Mouse (Mus musculus) spleen, postnatal 10 days (tissue): ENCODE results near the gene Wdr5b.
A peak's percentile ranks its signal among the peaks of the same experiment; 100 is the strongest.
"Not testable (repeated sequence)": the region's sequence is repeated elsewhere in the genome, so short reads cannot be mapped to it uniquely, and the experiment has no call there.

Source experiments
- DNase-seq, 2 experiments: peaks; one replicate each; pipeline ENCODE4 v3.0.0; 2021 to 2022; ENCODE audit warnings: low spot score in 2 of 2

Gene Wdr5b

GRCm38 (mm10) chr16:36040640-36041624, at the start of gene Wdr5b:
Gene Wdr5b, plus strand, starts transcription at chr16:36041190.
- peak; percentile 66 to 86 for DNase-seq

GRCm38 (mm10) chr16:35992391-35992790, 48.6 kb upstream of the Wdr5b start:
- DNase-seq = no peak

DNA sequence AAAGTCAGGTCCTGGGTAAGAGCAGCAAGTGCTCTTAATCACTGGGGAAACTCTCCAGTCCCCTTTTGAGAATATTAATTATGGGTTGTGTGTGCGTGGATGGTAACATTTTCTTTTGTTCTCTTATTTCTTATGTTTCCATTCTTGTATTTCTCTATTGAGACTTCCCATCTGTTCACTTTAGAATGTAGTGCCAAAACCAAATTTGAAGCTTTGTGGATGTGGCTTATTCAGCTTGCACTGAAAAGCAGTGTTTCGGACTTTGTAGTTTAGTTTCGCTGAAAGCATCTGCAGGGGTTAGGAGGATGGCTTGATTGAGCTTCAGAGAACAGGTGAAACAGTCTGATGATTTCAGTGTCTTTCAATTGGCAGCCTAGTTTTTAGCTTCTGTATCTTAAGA, 47.7 kb upstream of the Wdr5b start:
- no peak for DNase-seq

DNA sequence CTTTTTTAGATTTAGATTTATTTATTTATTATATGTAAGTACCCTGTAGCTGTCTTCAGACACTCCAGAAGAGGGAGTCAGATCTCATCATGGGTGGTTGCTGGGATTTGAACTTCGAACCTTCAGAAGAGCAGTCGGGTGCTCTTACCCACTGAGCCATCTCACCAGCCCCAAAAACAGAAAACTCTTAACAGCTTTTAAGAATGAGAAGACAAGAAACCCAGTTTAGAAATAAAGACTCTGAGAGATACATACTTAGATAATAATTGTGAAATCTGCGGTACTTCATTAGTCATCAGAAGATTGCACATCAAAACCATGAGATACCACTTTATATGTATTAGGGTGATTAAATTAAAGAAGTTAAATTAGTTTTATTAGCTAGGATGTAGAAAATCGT, 42.1 kb upstream of the Wdr5b start:
- not testable (repeated sequence) for DNase-seq

GRCm38 (mm10) chr16:36008396-36008795, 32.6 kb upstream of the Wdr5b start:
- DNase-seq = no peak

- DNase-seq = no peak
Observed at GRCm38 (mm10) chr16:36016335-36016734, 24.7 kb upstream of the Wdr5b start.

DNA sequence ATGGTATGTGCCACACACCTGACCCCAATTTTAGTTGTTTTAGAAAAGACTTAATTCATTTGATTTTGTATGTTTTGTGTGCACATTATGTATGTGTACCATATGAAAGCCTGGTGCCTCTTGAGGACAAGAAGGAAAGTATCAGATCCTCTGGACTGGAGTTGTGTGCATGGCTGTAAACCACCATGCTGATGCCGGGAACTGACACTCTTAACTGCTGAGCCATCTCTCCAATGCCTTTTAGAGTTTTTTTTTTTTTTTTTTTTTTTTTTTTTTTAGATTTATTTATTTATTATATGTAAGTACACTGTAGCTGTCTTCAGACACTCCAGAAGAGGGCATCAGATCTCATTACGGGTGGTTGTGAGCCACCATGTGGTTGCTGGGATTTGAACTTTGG, 12.9 kb upstream of the Wdr5b start:
- DNase-seq = not testable (repeated sequence)

DNA sequence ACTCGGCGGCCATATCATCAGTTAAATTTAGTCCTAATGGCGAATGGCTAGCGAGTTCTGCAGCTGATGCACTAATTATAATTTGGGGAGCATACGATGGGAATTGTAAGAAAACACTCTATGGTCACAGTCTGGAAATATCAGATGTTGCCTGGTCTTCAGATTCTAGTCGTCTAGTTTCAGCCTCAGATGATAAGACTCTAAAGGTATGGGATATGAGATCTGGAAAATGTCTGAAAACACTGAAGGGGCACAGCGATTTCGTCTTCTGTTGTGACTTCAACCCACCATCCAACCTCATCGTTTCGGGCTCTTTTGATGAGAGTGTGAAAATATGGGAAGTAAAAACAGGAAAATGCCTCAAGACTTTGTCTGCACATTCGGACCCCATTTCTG, 633 bp downstream of the Wdr5b start:
- no peak for DNase-seq

DNA sequence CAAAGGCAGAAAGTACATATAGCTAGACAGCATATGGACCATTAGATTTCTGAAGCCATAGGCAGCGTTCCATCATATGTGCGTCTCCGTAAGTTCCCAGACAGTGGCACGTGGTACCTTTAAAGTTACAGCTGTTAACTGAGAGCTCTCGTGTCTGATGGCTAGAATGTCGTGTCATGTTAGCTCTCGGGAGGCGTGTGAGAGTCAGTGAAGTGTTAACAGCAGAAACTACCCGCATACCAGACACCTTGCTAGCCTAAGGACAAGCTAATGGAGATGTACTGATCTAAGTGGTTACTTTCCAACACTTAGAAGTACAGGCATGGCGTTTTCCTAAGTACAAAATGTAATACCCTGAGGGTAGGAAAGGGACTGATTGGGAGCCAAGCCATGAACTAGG, 2.1 kb downstream of the Wdr5b start:
- no peak for DNase-seq

DNA sequence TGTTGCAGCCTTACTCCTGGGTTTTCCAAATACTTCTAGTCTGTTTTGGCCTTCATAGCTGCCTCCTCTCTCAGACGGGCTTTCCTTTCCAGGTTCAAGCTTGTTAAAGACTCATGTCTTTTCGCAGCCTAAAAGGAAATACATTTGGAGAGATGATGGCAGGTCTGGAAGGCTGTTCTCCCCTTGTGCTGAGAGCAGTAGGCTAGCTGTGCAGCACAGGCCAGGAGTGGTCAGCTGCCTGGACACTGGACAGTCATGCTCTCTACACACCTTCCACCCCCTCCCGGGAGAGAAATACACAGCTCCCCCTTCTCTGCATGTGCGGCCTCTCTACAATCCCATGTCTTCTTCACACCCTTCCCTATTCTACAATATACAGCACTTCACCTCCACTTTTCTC, 3.0 kb downstream of the Wdr5b start:
- DNase-seq = no peak

DNA sequence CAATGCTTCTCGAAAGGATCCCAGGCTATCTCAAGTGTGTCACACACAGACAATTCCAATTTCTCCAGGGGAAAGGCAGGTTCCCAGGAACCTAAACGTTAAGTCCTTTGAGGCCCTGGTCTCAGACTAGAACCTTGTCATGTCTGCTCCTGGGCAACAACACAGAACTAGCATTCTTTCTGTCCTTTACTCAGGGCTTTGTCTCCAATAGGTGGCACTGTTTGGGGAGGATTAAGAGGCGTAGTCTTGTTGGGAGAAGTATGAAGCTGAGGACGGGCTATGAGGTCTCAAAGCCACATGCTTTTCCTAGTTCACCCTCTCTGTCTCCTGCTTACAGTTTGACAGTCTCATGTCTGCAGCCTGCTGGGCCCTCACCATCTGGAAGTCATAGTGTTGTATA, 6.5 kb downstream of the Wdr5b start:
- no peak for DNase-seq

DNA sequence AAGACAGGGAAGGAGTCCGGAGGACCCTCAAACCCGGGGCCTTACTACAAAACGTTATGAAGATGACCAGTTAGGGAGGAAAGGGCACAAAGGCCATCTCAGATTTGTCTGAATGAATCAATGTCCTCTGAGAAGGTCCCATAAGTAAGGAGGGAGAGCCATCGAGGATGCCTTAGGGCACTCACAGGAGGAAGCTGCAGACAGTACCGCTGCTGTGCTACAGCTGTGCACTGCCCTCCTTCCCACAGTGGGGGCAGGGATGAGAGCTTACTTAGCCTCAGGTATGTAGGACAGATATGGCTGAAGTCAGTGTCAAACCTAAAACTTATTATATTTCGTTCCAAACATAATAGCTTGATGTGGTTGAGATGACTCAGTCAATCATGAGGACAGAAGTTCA, 10.5 kb downstream of the Wdr5b start:
- DNase-seq = no peak

GRCm38 (mm10) chr16:36053524-36054275, 12.7 kb downstream of the Wdr5b start:
- DNase-seq = no peak

GRCm38 (mm10) chr16:36054920-36055319, 13.9 kb downstream of the Wdr5b start:
- DNase-seq = no peak

DNA sequence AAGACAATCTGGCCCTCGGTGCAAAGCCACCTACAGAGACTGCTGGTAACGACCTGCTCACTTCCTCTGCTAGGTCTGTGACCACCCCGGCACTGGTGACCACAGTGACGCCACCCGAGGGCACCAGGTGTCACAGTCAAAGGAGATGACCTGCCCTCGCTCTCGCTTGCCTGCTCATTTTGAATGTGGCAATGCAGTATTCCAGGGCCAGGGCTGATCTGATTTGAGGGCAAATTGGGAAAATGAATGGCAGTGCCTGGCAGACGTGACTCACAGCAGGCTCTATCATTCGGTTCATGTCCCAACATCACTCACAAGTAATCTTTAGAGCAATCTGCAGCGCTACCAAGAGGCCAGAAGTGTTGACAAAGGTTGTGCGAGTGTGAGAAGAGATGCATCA, 15.4 kb downstream of the Wdr5b start:
- no peak for DNase-seq

- no peak for DNase-seq
Observed at GRCm38 (mm10) chr16:36057933-36058475, 17.0 kb downstream of the Wdr5b start.

DNA sequence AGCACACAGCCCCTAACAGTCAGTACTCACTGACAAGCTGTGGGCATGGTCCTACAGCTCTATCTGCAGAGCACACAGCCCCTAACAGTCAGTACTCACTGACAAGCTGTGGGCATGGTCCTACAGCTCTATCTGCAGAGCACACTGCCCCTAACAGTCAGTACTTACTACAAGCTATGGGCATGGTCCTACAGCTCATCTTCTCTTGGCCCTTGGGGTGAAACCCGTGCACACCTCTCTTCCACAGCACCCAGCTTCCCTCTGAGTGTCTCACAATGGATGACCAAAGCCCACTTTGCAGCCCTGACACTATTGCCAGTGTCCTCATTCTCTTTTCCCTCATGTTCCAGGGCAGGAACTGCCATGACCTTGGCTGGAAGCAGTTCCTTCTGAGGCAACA, 21.5 kb downstream of the Wdr5b start:
- not testable (repeated sequence) for DNase-seq

GRCm38 (mm10) chr16:36063315-36063714, 22.3 kb downstream of the Wdr5b start:
- no peak for DNase-seq

- DNase-seq = no peak
Observed at GRCm38 (mm10) chr16:36064904-36065303, 23.9 kb downstream of the Wdr5b start.

- DNase-seq = no peak
Observed at GRCm38 (mm10) chr16:36067694-36068093, 26.7 kb downstream of the Wdr5b start.

GRCm38 (mm10) chr16:36068356-36068755, 27.4 kb downstream of the Wdr5b start:
- DNase-seq = no peak

GRCm38 (mm10) chr16:36069819-36070575, 29.0 kb downstream of the Wdr5b start:
- no peak for DNase-seq
